ENCODE assay signal across 20 mouse cellular contexts in the genomic region with DNA sequence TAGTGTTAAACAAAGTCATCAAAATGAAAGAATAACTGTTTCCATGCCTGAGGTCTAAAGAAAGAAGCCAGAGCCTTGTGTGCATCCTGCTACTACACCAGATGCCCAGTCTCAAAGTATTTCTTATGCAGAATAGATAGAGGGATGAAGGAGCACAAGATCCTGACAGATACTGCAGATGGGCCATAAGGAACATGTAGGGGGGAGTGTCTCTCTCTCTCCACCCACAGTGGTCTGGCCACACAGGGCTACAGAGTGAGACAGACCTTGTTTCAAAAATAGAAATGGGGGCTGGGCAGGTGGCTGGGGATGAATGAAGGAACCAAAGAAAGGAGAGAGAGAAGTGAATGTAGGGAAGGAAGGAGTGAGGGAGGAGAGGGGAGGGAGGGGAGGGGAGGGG.
DNase-seq lines count a peak whose midpoint lies in the region; ATAC-seq lines count a peak whose summit lies in the region.
"Had no signal": no experiment of that assay in that cellular context is flagged by ENCODE, and none has a peak within 500 bp of the region (broad histone marks: within the 10 kb centered on the region; RNA-seq: fewer than 3 reads in every experiment).

No protein-coding gene starts in this region.

- ATAC-seq in forebrain, embryonic 13.5 days, result 0 out of 2 replicates have a peak, but pooled peaks have one; percentile 36
- no peak for ATAC-seq in forebrain, embryonic 12.5 days (ENCODE audit: low FRiP score)
- peak; percentile 49; the same call in 1 of the 2 replicates for ATAC-seq in hindbrain, embryonic 16.5 days
- ATAC-seq in hindbrain, embryonic 11.5 days (ENCODE audit: low FRiP score), result no peak
- ATAC-seq: CD4-positive, CD25-positive, alpha-beta regulatory T cell, adult 4 months; forebrain, embryonic 14.5 days had no signal

- no peak overlapping the region for H3K9ac ChIP-seq in forebrain, embryonic 13.5 days
- no peak overlapping the region for H3K9ac ChIP-seq in forebrain, embryonic 12.5 days
- no peak overlapping the region for H3K9ac ChIP-seq in hindbrain, embryonic 16.5 days (ENCODE audit: low read depth, low read length)
- H3K9ac ChIP-seq in hindbrain, embryonic 11.5 days (ENCODE audit: low read depth, low read length), result no peak overlapping the region
- H3K9ac ChIP-seq: embryonic facial prominence, embryonic 13.5 days; hindbrain, embryonic 15.5 days had no signal

- peaks cover 2% of the 10 kb centered on the region for H3K4me1 ChIP-seq in forebrain, embryonic 13.5 days
- peaks cover 10% of the 10 kb centered on the region for H3K4me1 ChIP-seq in forebrain, embryonic 12.5 days
- H3K4me1 ChIP-seq in heart, embryonic 10.5 days, result peaks cover 45% of the 10 kb centered on the region
- peaks cover 3% of the 10 kb centered on the region; the same call in 1 of the 2 replicates for H3K4me1 ChIP-seq in hindbrain, embryonic 16.5 days (ENCODE audit: control insufficient read depth, insufficient read depth, low read depth, low read length)
- H3K4me1 ChIP-seq in hindbrain, embryonic 11.5 days (replicated peaks; ENCODE audit: control insufficient read depth, insufficient read depth, low read length), result peaks cover 1% of the 10 kb centered on the region

- no peaks in the 10 kb centered on the region for H3K36me3 ChIP-seq in forebrain, embryonic 13.5 days (ENCODE audit: poor library complexity, severe bottlenecking)
- H3K36me3 ChIP-seq in forebrain, embryonic 12.5 days (replicated peaks), result no peaks in the 10 kb centered on the region
- no peaks in the 10 kb centered on the region for H3K36me3 ChIP-seq in heart, embryonic 10.5 days
- H3K36me3 ChIP-seq in hindbrain, embryonic 16.5 days (ENCODE audit: control insufficient read depth, insufficient read depth, low read length), result no peaks in the 10 kb centered on the region
- H3K36me3 ChIP-seq in hindbrain, embryonic 11.5 days (ENCODE audit: control insufficient read depth, insufficient read depth, low read length), result no peaks in the 10 kb centered on the region
- H3K36me3 ChIP-seq: embryonic facial prominence, embryonic 13.5 days; G1E; hindbrain, embryonic 15.5 days had no signal

- no peak overlapping the region for H3K4me2 ChIP-seq in forebrain, embryonic 13.5 days
- no peak overlapping the region for H3K4me2 ChIP-seq in forebrain, embryonic 12.5 days
- H3K4me2 ChIP-seq in hindbrain, embryonic 16.5 days (ENCODE audit: low read length), result no peak overlapping the region
- no peak overlapping the region for H3K4me2 ChIP-seq in hindbrain, embryonic 11.5 days (replicated peaks; ENCODE audit: low read depth, low read length)
- H3K4me2 ChIP-seq: embryonic facial prominence, embryonic 13.5 days; hindbrain, embryonic 15.5 days had no signal

- H3K9me3 ChIP-seq in forebrain, embryonic 13.5 days (replicated peaks), result no peaks in the 10 kb centered on the region
- H3K9me3 ChIP-seq in forebrain, embryonic 12.5 days, result no peaks in the 10 kb centered on the region
- H3K9me3 ChIP-seq in heart, embryonic 10.5 days, result no peaks in the 10 kb centered on the region
- H3K9me3 ChIP-seq in hindbrain, embryonic 16.5 days (ENCODE audit: control insufficient read depth, low read length), result no peaks in the 10 kb centered on the region
- no peaks in the 10 kb centered on the region for H3K9me3 ChIP-seq in hindbrain, embryonic 11.5 days (ENCODE audit: control insufficient read depth, low read length)
- H3K9me3 ChIP-seq: embryonic facial prominence, embryonic 13.5 days; G1E; hindbrain, embryonic 15.5 days had no signal

- no peak for DNase-seq in heart, embryonic 10.5 days (ENCODE audit: low spot score)
- DNase-seq in heart, adult 9 months (ENCODE audit: low spot score in 2 of 2), result no peak
- DNase-seq in hindbrain, embryonic 11.5 days (ENCODE audit: low spot score), result no peak
- no peak for DNase-seq in neural tube, embryonic 10.5 days (ENCODE audit: extremely low spot score, low spot score)
- DNase-seq: adrenal gland, adult 8-10 months; adrenal gland, postnatal 36 days; B cell, adult 2 months; cerebellum, adult 11-12 months; cerebellum, adult 9-10 months; cerebellum, postnatal 25 days; kidney, adult 11 months; kidney, adult 9 months had no signal

- no peak overlapping the region for H3K4me3 ChIP-seq in forebrain, embryonic 13.5 days
- no peak overlapping the region for H3K4me3 ChIP-seq in forebrain, embryonic 12.5 days (replicated peaks)
- no peak overlapping the region for H3K4me3 ChIP-seq in heart, embryonic 10.5 days
- no peak overlapping the region for H3K4me3 ChIP-seq in hindbrain, embryonic 16.5 days (ENCODE audit: low read length)
- no peak overlapping the region for H3K4me3 ChIP-seq in hindbrain, embryonic 11.5 days (ENCODE audit: low read depth, low read length)
- H3K4me3 ChIP-seq: embryonic facial prominence, embryonic 13.5 days; hindbrain, embryonic 15.5 days had no signal

- no peaks in the 10 kb centered on the region for H3K27me3 ChIP-seq in forebrain, embryonic 13.5 days
- H3K27me3 ChIP-seq in forebrain, embryonic 12.5 days, result no peaks in the 10 kb centered on the region
- H3K27me3 ChIP-seq in heart, embryonic 10.5 days (ENCODE audit: insufficient read depth, poor library complexity, severe bottlenecking), result no peaks in the 10 kb centered on the region
- H3K27me3 ChIP-seq in hindbrain, embryonic 16.5 days (replicated peaks; ENCODE audit: control insufficient read depth, insufficient read depth, low read length), result no peaks in the 10 kb centered on the region
- no peaks in the 10 kb centered on the region for H3K27me3 ChIP-seq in hindbrain, embryonic 11.5 days (ENCODE audit: control insufficient read depth, insufficient read depth, low read length)
- H3K27me3 ChIP-seq: hindbrain, embryonic 15.5 days had no signal

- no peak overlapping the region for H3K27ac ChIP-seq in forebrain, embryonic 13.5 days
- no peak overlapping the region for H3K27ac ChIP-seq in forebrain, embryonic 12.5 days
- H3K27ac ChIP-seq in heart, embryonic 10.5 days, result 0 out of 2 replicates have a peak overlapping the region, but pooled peaks have one; percentile 19
- no peak overlapping the region for H3K27ac ChIP-seq in hindbrain, embryonic 16.5 days (ENCODE audit: low read depth, low read length)
- no peak overlapping the region for H3K27ac ChIP-seq in hindbrain, embryonic 11.5 days (ENCODE audit: low read depth, low read length)
- H3K27ac ChIP-seq: embryonic facial prominence, embryonic 13.5 days; hindbrain, embryonic 15.5 days had no signal

Comparison
In these comparisons a context has a peak if more than half of its experiments do, and no peak if none do; other contexts are left out.
1. ATAC-seq: peak in forebrain, embryonic 13.5 days (single experiment) and hindbrain, embryonic 16.5 days (single experiment); none in forebrain, embryonic 12.5 days (single experiment) and hindbrain, embryonic 11.5 days (single experiment).